Mouse (Mus musculus) hindbrain, embryonic 16.5 days (tissue): ENCODE data around the gene Smim4. TPM values are rescaled to one million over a fixed set of nuclear protein-coding genes. Genes with fewer than 3 reads are reported as not detected.

ENCODE experiments used
- ATAC-seq: fragments of 200-750 bp; cut with Nextera tagmentation; 2 replicates; pipeline ENCODE4 v1.8.0; 2017; ENCODE audit warnings: moderate TSS enrichment, moderate library complexity
- H3K27ac ChIP-seq: fragments of 300-500 bp; sonication (generic); 2 replicates; pipeline ENCODE4 v1.5.1; 2014; ENCODE audit warnings: low read depth, mild to moderate bottlenecking, control low read depth, low read length, moderate library complexity
- H3K27me3 ChIP-seq: fragments of 300-500 bp; sonication (generic); replicated peaks from 2 replicates; pipeline ENCODE4 v1.6.1; 2014; ENCODE audit warnings: low read length; ENCODE audit not compliant: control insufficient read depth, insufficient read depth
- H3K36me3 ChIP-seq: fragments of 300-500 bp; sonication (generic); 2 replicates; pipeline ENCODE4 v1.6.1; 2014; ENCODE audit warnings: mild to moderate bottlenecking, low read length, moderate library complexity, mixed read lengths; ENCODE audit not compliant: control insufficient read depth, insufficient read depth
- H3K4me1 ChIP-seq: fragments of 300-500 bp; sonication (generic); 2 replicates; pipeline ENCODE4 v1.6.1; 2014; ENCODE audit warnings: low read depth, low read length; ENCODE audit not compliant: control insufficient read depth, insufficient read depth
- H3K4me2 ChIP-seq: fragments of 300-500 bp; sonication (generic); 2 replicates; pipeline ENCODE4 v1.6.1; 2014; ENCODE audit warnings: mild to moderate bottlenecking, low read length, control low read depth, moderate library complexity
- H3K4me3 ChIP-seq: fragments of 300-500 bp; sonication (generic); 2 replicates; pipeline ENCODE4 v1.5.1; 2014; ENCODE audit warnings: mild to moderate bottlenecking, low read length, control low read depth, moderate library complexity
- H3K9ac ChIP-seq: fragments of 300-500 bp; sonication (generic); 2 replicates; pipeline ENCODE4 v1.6.1; 2014; ENCODE audit warnings: low read depth, mild to moderate bottlenecking, control low read depth, low read length, moderate library complexity
- H3K9me3 ChIP-seq: fragments of 300-500 bp; sonication (generic); 2 replicates; pipeline ENCODE4 v1.6.1; 2014; ENCODE audit warnings: mild to moderate bottlenecking, low read length, moderate library complexity; ENCODE audit not compliant: control insufficient read depth
- WGBS: fragments of 180-500 bp; shearing (Covaris S2); extraction: QIAGEN DNeasy Blood & Tissue Kit; methylation state at CpG from one replicate; pipeline ENCODE4 v1.1.7; 2014; 5-methylcytosine and 5-hydroxymethylcytosine counted together
- polyA plus RNA-seq: library from polyadenylated mRNA; unstranded; fragments of >200 nt; fragmentation: Nextera tagmentation; extraction: Ambion mirVana; gene quantifications from 2 replicates; pipeline ENCODE4 v1.2.1, GENCODE M21; 2015

Gene Smim4
- polyA plus RNA-seq, 1 experiment from 2014 or later: 51.3 TPM

- ATAC-seq: no peak
- Histone ChIP-seq H3K27ac (no peak overlapping the region), H3K36me3 (peaks cover 17% of the 10 kb centered on the region), H3K27me3 (no peaks in the 10 kb centered on the region), H3K9me3 (no peaks in the 10 kb centered on the region), H3K4me1 (no peaks in the 10 kb centered on the region), H3K4me2 (no peak overlapping the region), H3K9ac (no peak overlapping the region), H3K4me3 (no peak overlapping the region)
- 93% methylated on average over 2 of the region's 2 CpGs for WGBS
These were observed 23.6 kb downstream of the Smim4 start for GRCm38 (mm10) chr14:31105156-31105555.

GRCm38 (mm10) chr14:31089918-31090317 is 38.8 kb downstream of the Smim4 start:
- Histone ChIP-seq H3K9me3 (no peaks in the 10 kb centered on the region), H3K27me3 (no peaks in the 10 kb centered on the region), H3K27ac (no peak overlapping the region), H3K9ac (no peak overlapping the region), H3K4me2 (no peak overlapping the region), H3K36me3 (peaks cover 35% of the 10 kb centered on the region), H3K4me3 (no peak overlapping the region), H3K4me1 (no peaks in the 10 kb centered on the region)
- WGBS: 91% methylated on average over 1 of the region's 1 CpGs
- ATAC-seq: no peak

GRCm38 (mm10) chr14:31088515-31088914 is 40.2 kb downstream of the Smim4 start:
- 97% methylated on average over 2 of the region's 2 CpGs for WGBS
- H3K36me3 ChIP-seq: peaks cover 39% of the 10 kb centered on the region
- H3K4me1 ChIP-seq: no peaks in the 10 kb centered on the region
- no peak for ATAC-seq
- H3K9ac ChIP-seq: no peak overlapping the region
- H3K4me2 ChIP-seq: no peak overlapping the region
- H3K27me3 ChIP-seq: no peaks in the 10 kb centered on the region
- H3K27ac ChIP-seq: no peak overlapping the region
- H3K9me3 ChIP-seq: no peaks in the 10 kb centered on the region
- no peak overlapping the region for H3K4me3 ChIP-seq

DNA sequence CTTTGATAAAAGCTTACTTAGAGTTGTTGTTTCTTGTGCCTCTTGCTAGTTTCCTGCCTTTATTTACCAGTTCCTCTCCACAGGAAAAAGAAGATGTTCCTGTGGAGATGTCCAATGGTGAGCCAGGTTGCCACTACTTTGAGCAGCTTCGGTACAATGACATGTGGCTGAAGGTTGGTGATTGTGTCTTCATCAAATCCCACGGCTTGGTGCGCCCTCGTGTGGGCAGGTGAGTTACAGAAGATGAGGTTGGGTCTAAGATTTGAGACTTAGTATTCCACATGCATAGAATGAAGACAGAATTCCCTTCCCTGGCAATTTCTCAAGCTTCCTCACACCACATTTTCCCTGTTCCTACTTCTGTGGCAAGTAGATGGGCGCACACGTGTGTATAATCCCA is 41.3 kb downstream of the Smim4 start:
- no peak for ATAC-seq
- H3K27me3 ChIP-seq: no peaks in the 10 kb centered on the region
- H3K4me3 ChIP-seq: no peak overlapping the region
- 86% methylated on average over 6 of the region's 6 CpGs for WGBS
- no peak overlapping the region for H3K4me2 ChIP-seq
- no peaks in the 10 kb centered on the region for H3K9me3 ChIP-seq
- no peaks in the 10 kb centered on the region for H3K4me1 ChIP-seq
- H3K36me3 ChIP-seq: peaks cover 41% of the 10 kb centered on the region
- H3K9ac ChIP-seq: no peak overlapping the region
- no peak overlapping the region for H3K27ac ChIP-seq

GRCm38 (mm10) chr14:31081147-31081546 is 47.6 kb downstream of the Smim4 start:
- H3K9ac ChIP-seq: no peak overlapping the region
- H3K27me3 ChIP-seq: no peaks in the 10 kb centered on the region
- no peak overlapping the region for H3K4me3 ChIP-seq
- no peaks in the 10 kb centered on the region for H3K4me1 ChIP-seq
- no peak for ATAC-seq
- no peak overlapping the region for H3K4me2 ChIP-seq
- peaks cover 26% of the 10 kb centered on the region for H3K36me3 ChIP-seq
- H3K9me3 ChIP-seq: no peaks in the 10 kb centered on the region
- H3K27ac ChIP-seq: no peak overlapping the region

DNA sequence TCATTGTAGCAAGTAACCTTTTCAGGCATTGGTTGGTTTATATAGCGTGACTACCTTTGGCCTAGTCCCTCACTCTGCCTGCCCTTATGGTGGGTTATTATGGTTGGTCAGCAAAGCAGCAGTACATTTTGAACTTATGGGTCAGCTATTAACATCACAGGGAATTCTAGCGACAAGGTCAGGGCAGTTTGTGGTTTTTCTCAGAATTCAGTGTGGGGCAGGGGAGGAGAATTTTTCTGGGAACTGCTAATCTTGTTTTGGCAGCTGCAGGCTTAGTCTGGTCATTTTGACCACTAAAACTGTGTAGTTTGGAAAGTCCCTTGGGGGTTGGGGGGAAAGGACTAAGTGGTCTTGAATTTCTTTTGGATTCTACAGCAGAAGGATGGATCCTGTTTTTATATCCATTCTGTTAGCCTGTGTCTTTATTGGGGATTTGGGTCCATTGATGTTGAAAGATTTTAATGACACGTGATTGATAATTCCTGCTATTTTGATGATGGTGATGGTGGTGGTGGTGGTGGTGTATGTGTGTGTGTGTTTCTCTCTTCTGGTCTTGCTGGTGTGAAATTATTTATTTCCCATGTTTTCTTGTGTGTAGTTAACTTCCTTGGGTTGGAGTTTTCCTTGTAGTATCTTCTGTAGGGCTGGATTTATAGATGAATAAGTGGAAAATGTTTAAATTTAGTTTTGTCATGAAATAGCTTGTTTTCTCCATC is 49.3 kb downstream of the Smim4 start:
- no peak for ATAC-seq
- no peaks in the 10 kb centered on the region for H3K27me3 ChIP-seq
- H3K27ac ChIP-seq: no peak overlapping the region
- 96% methylated on average over 3 of the region's 3 CpGs for WGBS
- no peak overlapping the region for H3K9ac ChIP-seq
- H3K9me3 ChIP-seq: no peaks in the 10 kb centered on the region
- peaks cover 24% of the 10 kb centered on the region for H3K36me3 ChIP-seq
- H3K4me2 ChIP-seq: no peak overlapping the region
- H3K4me1 ChIP-seq: no peaks in the 10 kb centered on the region
- H3K4me3 ChIP-seq: no peak overlapping the region

DNA sequence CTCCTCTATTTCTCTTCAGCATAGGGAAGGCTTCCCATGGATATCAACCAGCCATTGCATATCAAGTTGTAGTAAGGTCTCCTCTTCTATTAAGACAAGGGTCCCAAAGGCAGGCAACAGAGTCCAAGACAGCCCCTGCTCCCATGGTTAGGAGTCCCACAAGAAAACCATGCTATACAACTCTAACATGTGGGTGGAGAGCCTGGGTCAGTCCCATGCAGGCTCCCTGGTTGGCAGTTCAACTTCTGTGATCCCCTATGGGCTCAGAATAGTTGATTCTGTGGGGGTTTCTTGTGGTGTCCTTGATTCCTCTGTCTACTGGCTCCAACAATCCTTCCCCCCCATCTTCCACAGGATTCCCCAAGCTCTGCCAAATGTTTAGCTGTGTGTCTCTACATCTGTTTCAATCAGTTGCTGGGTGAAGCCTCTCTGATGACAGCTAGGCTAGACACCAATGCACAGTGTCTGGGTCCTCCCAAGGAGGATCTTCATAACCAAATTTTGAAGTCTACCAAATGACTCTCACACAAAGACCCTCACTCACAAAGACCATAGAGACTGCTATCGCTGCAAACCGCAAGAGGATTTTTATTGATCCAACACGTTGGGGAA is 50.1 kb downstream of the Smim4 start:
- Histone ChIP-seq H3K27me3 (no peaks in the 10 kb centered on the region), H3K36me3 (peaks cover 31% of the 10 kb centered on the region), H3K4me2 (no peak overlapping the region), H3K9ac (no peak overlapping the region), H3K27ac (no peak overlapping the region), H3K9me3 (no peaks in the 10 kb centered on the region), H3K4me1 (no peaks in the 10 kb centered on the region), H3K4me3 (no peak overlapping the region)
- WGBS: 96% methylated on average over 3 of the region's 3 CpGs
- ATAC-seq: no peak

DNA sequence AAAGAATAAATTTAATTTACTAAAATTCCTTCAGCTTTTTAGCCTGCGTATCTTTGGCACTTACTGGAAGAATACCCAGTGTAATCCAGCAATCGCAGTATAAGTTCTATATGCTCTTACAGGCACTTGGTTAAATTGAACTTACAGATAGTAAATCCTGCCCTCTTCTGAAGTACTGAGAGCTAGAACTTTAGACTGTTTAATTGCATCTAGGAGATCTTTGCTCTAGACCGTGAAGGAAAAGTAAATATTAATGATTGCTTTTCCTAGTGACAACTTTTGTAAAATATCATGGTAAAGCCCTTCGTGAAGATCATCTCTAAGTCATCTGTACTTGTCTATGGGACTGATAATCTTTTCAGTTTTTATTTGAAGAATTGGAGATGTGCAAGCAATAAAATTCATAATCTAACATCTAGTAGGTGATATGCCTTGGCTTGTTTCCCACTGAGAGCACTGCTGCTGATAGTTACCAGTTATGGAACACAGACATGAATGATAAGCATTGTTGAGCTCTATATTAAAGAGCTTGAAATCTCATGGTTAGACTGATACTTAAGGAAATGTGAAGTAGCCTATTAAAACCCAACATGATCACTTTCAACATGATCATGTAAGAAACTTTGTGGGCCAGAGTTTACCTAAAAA is 59.5 kb downstream of the Smim4 start:
- Histone ChIP-seq H3K4me2 (no peak overlapping the region), H3K4me1 (no peaks in the 10 kb centered on the region), H3K36me3 (peaks cover 30% of the 10 kb centered on the region), H3K9ac (no peak overlapping the region), H3K27me3 (no peaks in the 10 kb centered on the region), H3K4me3 (no peak overlapping the region), H3K9me3 (no peaks in the 10 kb centered on the region), H3K27ac (no peak overlapping the region)
- ATAC-seq: no peak
- 98% methylated on average over 4 of the region's 4 CpGs for WGBS

GRCm38 (mm10) chr14:31062277-31062676 is 66.5 kb downstream of the Smim4 start:
- no peak for ATAC-seq

More at GRCm38 (mm10) chr14:31062277-31062676, 66.5 kb downstream of the Smim4 start:
- H3K36me3 ChIP-seq: peaks cover 42% of the 10 kb centered on the region
- no peaks in the 10 kb centered on the region for H3K4me1 ChIP-seq
- no peaks in the 10 kb centered on the region for H3K9me3 ChIP-seq
- no peak overlapping the region for H3K27ac ChIP-seq
- no peak overlapping the region for H3K9ac ChIP-seq
- H3K4me3 ChIP-seq: no peak overlapping the region
- no peak overlapping the region for H3K4me2 ChIP-seq
- 66% methylated on average over 1 of the region's 1 CpGs for WGBS
- H3K27me3 ChIP-seq: no peaks in the 10 kb centered on the region
